Mouse (Mus musculus): Measurements from ENCODE around the gene Fam69a. TPM values are rescaled to one million over a fixed set of nuclear protein-coding genes. Genes with fewer than 3 reads are reported as not detected.
"Not testable (repeated sequence)": the region's sequence is repeated elsewhere in the genome, so short reads cannot be mapped to it uniquely, and the experiment has no call there.

Gene Fam69a
- total RNA-seq, 1 experiment from 2014 or later: 44.8 TPM

- peak; percentile 89 for ATAC-seq (ENCODE audit: extremely low read depth, insufficient number of reproducible peaks, low FRiP score, poor library complexity, severe bottlenecking)
These were observed 26.2 kb downstream of the Fam69a start for GRCm38 (mm10) chr5:107960532-107961202.

- ATAC-seq (ENCODE audit: extremely low read depth, insufficient number of reproducible peaks, low FRiP score, poor library complexity, severe bottlenecking): no peak
These were observed 27.1 kb downstream of the Fam69a start for GRCm38 (mm10) chr5:107959624-107960300.

- peak; percentile 39; the same call in 1 of the 2 replicates for ATAC-seq (ENCODE audit: extremely low read depth, insufficient number of reproducible peaks, low FRiP score, poor library complexity, severe bottlenecking)
These were observed 36.2 kb downstream of the Fam69a start for GRCm38 (mm10) chr5:107950643-107951042.

- peak; percentile 84 for ATAC-seq (ENCODE audit: extremely low read depth, insufficient number of reproducible peaks, low FRiP score, poor library complexity, severe bottlenecking)
These were observed 37.3 kb downstream of the Fam69a start for GRCm38 (mm10) chr5:107949607-107950006.

GRCm38 (mm10) chr5:107948899-107949298 lies 38.0 kb downstream of the Fam69a start:
- no peak for ATAC-seq (ENCODE audit: extremely low read depth, insufficient number of reproducible peaks, low FRiP score, poor library complexity, severe bottlenecking)

- ATAC-seq (ENCODE audit: extremely low read depth, insufficient number of reproducible peaks, low FRiP score, poor library complexity, severe bottlenecking): no peak
These were observed 39.3 kb downstream of the Fam69a start for GRCm38 (mm10) chr5:107947548-107947947.

GRCm38 (mm10) chr5:107946475-107946874 lies 40.4 kb downstream of the Fam69a start:
- ATAC-seq (ENCODE audit: extremely low read depth, insufficient number of reproducible peaks, low FRiP score, poor library complexity, severe bottlenecking): no peak

- no peak for ATAC-seq (ENCODE audit: extremely low read depth, insufficient number of reproducible peaks, low FRiP score, poor library complexity, severe bottlenecking)
These were observed 43.4 kb downstream of the Fam69a start for GRCm38 (mm10) chr5:107943526-107943925.

GRCm38 (mm10) chr5:107942941-107943340 lies 43.9 kb downstream of the Fam69a start:
- ATAC-seq (ENCODE audit: extremely low read depth, insufficient number of reproducible peaks, low FRiP score, poor library complexity, severe bottlenecking): peak; percentile 27; the same call in 1 of the 2 replicates

GRCm38 (mm10) chr5:107941222-107941621 lies 45.7 kb downstream of the Fam69a start:
- ATAC-seq (ENCODE audit: extremely low read depth, insufficient number of reproducible peaks, low FRiP score, poor library complexity, severe bottlenecking): peak; percentile 89

- ATAC-seq (ENCODE audit: extremely low read depth, insufficient number of reproducible peaks, low FRiP score, poor library complexity, severe bottlenecking): no peak
These were observed 47.2 kb downstream of the Fam69a start for GRCm38 (mm10) chr5:107939701-107940100.

- peak; percentile 47; the same call in 1 of the 2 replicates for ATAC-seq (ENCODE audit: extremely low read depth, insufficient number of reproducible peaks, low FRiP score, poor library complexity, severe bottlenecking)
These were observed 48.0 kb downstream of the Fam69a start for GRCm38 (mm10) chr5:107938886-107939285.

GRCm38 (mm10) chr5:107938483-107938882 lies 48.4 kb downstream of the Fam69a start:
- ATAC-seq (ENCODE audit: extremely low read depth, insufficient number of reproducible peaks, low FRiP score, poor library complexity, severe bottlenecking): not testable (repeated sequence)

GRCm38 (mm10) chr5:107936625-107937389 lies 50.1 kb downstream of the Fam69a start:
- no peak for ATAC-seq (ENCODE audit: extremely low read depth, insufficient number of reproducible peaks, low FRiP score, poor library complexity, severe bottlenecking)

- no peak for ATAC-seq (ENCODE audit: extremely low read depth, insufficient number of reproducible peaks, low FRiP score, poor library complexity, severe bottlenecking)
These were observed 51.9 kb downstream of the Fam69a start for GRCm38 (mm10) chr5:107934770-107935543.

- no peak for ATAC-seq (ENCODE audit: extremely low read depth, insufficient number of reproducible peaks, low FRiP score, poor library complexity, severe bottlenecking)
These were observed 53.5 kb downstream of the Fam69a start for GRCm38 (mm10) chr5:107933202-107933974.

- peak; percentile 94 for ATAC-seq (ENCODE audit: extremely low read depth, insufficient number of reproducible peaks, low FRiP score, poor library complexity, severe bottlenecking)
These were observed 54.3 kb downstream of the Fam69a start for GRCm38 (mm10) chr5:107932556-107932955.

- ATAC-seq (ENCODE audit: extremely low read depth, insufficient number of reproducible peaks, low FRiP score, poor library complexity, severe bottlenecking): peak; percentile 67
These were observed 60.2 kb downstream of the Fam69a start for GRCm38 (mm10) chr5:107926550-107927249.
